Mouse (Mus musculus) adrenal gland, postnatal 36 days (tissue): ENCODE results near the gene Vrtn. TPM values are rescaled to one million over a fixed set of nuclear protein-coding genes. Genes with fewer than 3 reads are reported as not detected.

ENCODE experiments used
- DNase-seq, 2 experiments: peaks; one replicate each; pipeline ENCODE4 v3.0.0; 2021; ENCODE audit warnings: mixed read lengths in 1 of 2
- total RNA-seq, 2 experiments: library from RNA; stranded (reverse); gene quantifications; 2 replicates each; pipeline ENCODE4 v1.2.3; 2021

The Vrtn gene
- total RNA-seq, 2 experiments from 2014 or later, result not detected

DNA sequence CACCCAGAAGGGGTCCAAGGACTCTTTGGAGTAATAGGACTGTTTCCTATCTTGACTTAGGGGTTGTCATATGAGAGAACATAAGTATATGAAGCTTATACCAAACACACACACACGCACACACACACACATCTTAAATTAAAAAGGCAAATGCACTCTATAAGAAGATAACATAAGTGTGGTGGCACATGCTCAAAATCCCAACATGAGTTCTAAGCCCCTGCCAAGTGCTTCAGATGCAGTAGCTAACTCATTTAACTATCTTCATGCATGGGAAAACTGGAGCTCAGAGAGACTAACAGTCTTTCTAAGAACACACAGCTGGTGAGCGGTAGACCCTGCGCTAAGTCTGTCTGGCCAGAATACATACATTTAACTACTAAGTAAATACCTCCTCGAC lies 46.7 kb downstream of the Vrtn start:
- DNase-seq, result no peak

DNA sequence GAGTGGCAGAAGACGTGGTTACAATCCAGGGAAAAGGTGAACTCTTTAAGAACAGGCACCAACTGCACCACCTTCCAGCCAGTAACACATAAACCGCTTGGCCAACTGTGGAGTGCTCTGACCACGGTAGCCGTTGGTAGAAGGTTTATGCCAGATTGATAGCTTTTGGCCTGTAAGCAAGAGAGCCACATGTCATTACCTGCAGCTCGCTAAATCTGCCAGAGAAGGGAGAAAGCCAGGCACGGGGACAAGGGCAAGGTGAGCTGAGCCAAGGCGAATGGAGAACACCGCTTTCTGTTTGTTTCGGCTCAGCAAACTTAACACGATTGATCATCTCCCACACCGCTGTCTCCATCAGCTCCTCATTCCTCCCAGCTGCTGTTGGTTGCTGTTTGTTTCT lies 48.2 kb downstream of the Vrtn start:
- no peak for DNase-seq

DNA sequence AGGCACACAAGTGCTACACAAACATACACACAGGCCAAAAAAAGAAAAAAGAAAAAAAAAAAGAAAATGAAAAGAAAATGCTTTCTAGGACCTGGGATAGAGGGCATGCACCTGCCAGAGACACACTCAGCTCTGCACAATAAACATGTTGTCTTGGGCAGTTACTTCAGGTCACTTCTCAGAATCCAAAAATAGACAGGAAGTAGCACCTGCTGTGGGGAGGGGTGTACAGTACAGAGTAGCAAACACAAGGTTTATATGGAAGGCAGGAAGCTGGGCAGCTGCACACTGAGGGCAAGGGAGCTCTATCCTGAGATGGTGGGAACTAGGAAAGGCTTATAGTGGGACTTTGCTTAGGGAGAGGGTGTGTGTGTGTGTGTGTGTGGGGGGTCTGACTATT lies 50.5 kb downstream of the Vrtn start:
- DNase-seq, result no peak

DNA sequence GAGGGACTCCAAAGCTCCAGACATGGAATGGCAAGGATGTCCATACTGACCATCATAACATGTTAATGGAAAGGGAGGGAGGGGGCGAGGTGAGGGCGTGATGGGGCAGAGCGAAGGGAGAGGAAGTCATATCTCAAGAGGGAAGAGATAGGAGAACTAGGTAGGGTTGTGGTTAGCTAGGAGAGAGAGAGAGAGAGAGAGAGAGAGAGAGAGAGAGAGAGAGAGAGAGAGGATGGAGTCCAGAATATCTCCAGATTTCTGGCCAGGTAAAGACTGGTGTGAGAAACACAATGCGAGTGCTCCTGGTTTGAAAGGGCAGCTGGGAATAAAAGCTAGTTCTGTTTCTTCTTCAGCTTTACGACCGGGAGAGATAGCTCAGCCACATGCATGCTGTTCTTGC lies 51.3 kb downstream of the Vrtn start:
- no peak for DNase-seq

DNA sequence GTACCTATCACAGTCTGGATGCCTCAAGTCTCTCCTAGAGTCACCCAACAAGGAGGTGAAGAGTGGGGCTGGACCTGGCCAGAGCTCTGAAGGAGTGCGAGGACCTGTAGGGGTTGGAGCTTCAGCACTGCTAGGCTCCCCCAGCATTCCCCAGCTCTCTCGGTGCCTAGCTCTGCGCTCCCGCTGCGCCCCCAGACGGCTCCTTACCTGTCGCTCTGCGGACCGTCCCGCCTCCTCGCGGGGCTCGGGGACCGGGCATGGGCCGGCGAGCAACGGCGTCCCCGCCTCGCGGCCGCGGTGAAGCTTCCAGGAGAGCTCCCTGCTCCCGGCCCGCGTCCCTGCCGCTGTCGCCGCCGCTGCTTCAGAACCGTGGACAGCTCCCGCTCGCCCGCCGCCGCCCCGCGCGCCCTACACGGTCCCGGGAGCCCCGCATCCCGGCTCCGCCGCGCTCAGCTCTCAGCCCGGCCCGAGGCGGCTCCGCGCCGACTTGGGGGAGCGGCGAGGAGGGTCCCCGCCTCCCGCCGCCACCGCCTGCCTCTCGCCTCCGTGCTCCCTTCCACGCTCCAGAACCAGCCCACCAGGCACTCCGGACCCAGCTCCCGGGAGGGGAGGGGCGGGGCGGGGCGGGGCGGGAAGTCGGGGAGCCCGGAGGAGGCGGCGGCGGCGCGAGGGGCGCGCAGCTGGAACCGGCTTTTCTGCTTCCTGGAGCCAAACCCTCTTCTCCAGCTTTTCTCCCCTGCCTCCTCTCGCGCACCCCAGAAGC lies 57.7 kb downstream of the Vrtn start, which contains the start of gene Syndig1l:
Gene Syndig1l (minus strand): TSS at position 513 of the 763 bp plus-strand sequence.
- peak; percentile 89 to 90 for DNase-seq

Other genes starting within 250 kb of the Vrtn start
- 100 to 1,000 TPM in 1 of 2 experiments, 10 to 100 TPM in 1; 99.3 to 172 TPM for gene Entpd5, start 232.0 kb upstream of the Vrtn start, total RNA-seq
- gene Bbof1, start 231.9 kb upstream of the Vrtn start, total RNA-seq, result 1 to 10 TPM; 1.9 to 2.4 TPM
- gene Rnf113a2, start 223.8 kb upstream of the Vrtn start, total RNA-seq, result 10 to 100 TPM; 17.9 to 19.4 TPM
- gene Aldh6a1, start 190.0 kb upstream of the Vrtn start, total RNA-seq, result 100 to 1,000 TPM; 178 to 227 TPM
- gene Lin52, start 189.6 kb upstream of the Vrtn start, total RNA-seq, result 10 to 100 TPM; 13.7 to 15.6 TPM
- gene Vsx2, start 71.3 kb upstream of the Vrtn start, total RNA-seq, result not detected
- 10 to 100 TPM; 15.2 to 15.6 TPM for gene Abcd4, start 23.6 kb upstream of the Vrtn start, total RNA-seq
- gene Syndig1l, start 57.8 kb downstream of the Vrtn start, total RNA-seq, result not detected
- gene Npc2, start 132.1 kb downstream of the Vrtn start, total RNA-seq, result 10 to 100 TPM; 82.3 to 91.0 TPM
- gene Isca2, start 132.2 kb downstream of the Vrtn start, total RNA-seq, result 10 to 100 TPM; 60.9 to 68.7 TPM
- 1 to 10 TPM; 6.5 to 6.6 TPM for gene Ltbp2, start 235.5 kb downstream of the Vrtn start, total RNA-seq